Mouse (Mus musculus) right cerebral cortex, postnatal 14 days (tissue): ENCODE measurements at regions not wholly inside any gene's neighbourhood (a gene's known extent, or its start where the extent isn't known, plus 50 kb on each side); places are given as distances from the start of the nearest gene placed in this dataset.

Experiments
- DNase-seq: peaks from one replicate; pipeline ENCODE4 v3.0.0; 2022

- DNase-seq: no peak
Measured at GRCm38 (mm10) chr16:25088649-25089019, 198.0 kb upstream of the Tprg start.

DNA sequence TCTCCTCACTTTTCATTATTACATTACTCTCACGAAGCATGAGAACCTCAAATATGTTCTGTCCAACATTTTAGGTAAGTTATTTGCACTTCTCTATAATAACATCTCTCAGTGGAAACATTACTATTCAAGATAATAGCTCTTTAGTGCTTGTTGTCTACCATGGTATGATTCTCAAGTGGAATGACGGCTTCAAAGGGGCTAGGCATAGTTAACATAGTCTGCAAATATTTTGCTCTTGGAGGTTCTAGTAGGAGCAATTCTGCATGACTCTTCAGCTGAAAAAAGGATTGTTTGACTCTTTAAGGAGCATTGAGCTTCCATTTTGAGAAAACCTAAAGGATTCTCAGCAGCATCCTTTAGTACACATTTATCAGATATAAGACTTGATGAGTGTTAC lies 182.5 kb upstream of the Tprg start:
- no peak for DNase-seq

DNA sequence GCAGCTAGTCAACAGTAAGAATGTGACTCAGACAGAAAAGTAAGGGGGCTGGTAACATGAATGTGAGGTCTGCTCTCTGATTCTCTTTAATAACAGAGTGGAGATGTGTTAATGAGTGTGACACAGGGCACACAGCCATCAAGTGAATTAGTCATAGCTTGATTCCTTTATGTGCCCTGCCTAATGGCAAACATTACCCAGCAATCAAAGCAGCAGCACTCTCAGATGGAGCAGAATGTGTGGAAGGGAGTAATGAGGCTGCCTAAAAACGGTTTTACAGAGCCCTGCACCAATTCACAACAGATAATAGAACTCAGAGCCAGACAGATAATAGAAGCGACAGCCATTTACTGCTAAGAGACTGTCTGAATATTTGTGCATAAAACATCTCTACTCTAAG lies 182.0 kb upstream of the Tprg start:
- no peak for DNase-seq

- DNase-seq: peak; percentile 8
Measured at GRCm38 (mm10) chr16:25140164-25140563, 146.5 kb upstream of the Tprg start.

DNA sequence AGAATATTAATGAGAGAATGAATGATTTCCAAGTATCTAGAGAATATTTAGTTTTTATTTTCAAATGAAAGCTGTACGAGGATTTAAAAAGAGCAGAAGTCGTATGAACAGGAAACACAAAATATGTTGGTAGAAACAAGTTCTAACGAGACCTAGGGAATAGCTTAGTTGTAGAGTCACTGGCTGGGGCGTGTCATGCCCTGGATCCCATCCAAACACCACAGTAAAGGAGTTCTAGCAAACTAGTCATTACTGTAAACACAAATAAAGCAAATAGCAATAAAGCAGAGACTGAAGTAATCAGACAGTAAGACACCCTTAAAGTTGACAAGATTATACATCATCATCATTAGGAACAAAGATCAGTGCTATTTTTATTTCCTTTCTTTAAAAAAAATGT lies 139.1 kb upstream of the Tprg start:
- DNase-seq: no peak

DNA sequence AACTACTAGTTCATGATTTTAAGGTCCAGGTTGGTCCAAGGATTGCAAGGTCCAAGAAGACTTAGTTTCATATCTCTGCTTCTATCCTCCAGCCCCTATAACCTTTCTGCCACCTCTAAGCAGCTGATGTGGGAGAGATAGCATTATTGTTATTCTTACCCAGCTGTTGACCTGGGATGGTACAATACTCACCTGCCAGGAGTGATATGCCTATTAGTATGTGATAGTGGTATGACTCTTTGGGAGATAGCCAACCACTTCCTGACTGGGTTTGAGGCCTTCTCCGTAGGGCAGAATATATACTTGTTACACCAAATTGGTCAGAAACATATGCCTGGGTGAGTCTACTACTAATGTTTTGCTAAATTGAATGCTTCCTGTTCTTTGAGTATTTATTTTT lies 137.4 kb upstream of the Tprg start:
- no peak for DNase-seq

DNA sequence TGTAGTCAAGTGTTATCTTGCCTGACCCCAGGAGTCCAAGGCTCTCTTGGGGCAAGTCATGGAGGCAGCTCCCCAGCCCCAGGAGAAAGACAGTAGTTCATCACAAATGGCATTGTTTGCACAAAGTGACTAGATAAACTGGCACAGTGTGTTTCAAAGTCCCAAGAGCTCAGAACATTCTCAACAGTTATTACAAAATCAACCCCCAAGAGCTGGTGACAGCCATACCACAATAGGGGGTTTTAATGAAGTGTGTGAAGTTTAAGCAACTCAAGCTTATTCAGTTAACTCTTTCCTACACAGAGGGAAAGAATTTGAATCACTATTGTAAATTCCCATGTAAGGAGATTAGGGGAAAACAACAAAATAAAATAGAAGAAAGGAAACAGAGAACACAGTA lies 109.7 kb upstream of the Tprg start:
- no peak for DNase-seq

DNA sequence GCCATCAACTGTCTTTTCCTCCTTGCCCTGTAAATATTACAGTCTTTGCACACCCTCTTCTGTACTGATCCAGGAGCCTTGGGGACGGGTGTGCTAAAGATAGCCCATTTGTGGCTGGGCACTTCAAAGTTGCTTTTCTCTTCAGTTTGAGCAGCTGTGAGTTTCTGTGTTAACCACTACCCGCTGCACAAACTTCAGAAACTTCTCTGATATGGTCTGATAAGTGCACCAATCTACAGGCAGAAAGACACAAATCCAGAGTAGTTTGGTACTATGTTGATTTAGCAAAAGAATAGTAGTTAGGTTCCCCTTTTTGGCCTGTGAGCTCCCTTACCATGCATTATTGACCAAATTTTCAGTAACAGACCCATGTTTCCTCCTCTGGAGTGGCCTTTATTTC lies 108.6 kb upstream of the Tprg start:
- DNase-seq: no peak

GRCm38 (mm10) chr16:25181939-25182338 lies 104.7 kb upstream of the Tprg start:
- DNase-seq: no peak

DNA sequence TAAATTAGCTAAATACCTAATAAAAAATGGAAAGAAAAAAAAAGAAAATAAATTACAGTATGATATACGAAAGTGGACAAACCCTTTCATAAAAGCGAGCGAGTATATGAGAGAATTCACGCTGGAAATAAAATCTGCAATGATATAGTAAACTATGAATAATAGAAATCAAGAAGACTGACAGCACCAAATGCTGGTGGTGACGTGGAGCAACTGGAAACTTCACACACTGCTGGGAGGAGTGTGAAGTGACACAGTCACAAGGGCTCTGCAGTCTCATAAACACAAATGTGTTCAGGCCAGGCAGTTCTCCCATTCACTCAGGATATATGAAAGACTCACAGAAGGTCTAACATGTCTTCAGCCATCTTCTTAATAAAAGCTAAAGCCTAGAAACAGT lies 89.5 kb upstream of the Tprg start:
- no peak for DNase-seq

DNA sequence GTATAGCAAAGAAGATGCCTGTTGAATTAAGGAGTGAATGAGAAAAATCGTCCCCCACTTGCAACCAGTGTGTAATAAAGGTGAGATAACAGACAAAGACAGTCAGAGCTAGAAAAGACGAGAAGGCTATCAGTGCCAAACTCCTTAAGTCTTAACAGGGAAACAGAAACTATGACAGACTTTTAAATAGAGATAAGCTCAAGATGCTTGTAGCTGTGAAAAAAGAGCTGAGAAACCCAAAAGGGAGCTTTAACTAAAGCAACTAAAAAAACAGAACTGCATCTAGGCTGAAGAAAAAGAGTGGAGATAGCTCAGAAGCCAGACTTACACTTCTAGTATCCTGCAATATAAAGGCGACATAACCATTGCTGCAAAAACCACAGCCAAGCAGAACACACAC lies 87.8 kb upstream of the Tprg start:
- no peak for DNase-seq

DNA sequence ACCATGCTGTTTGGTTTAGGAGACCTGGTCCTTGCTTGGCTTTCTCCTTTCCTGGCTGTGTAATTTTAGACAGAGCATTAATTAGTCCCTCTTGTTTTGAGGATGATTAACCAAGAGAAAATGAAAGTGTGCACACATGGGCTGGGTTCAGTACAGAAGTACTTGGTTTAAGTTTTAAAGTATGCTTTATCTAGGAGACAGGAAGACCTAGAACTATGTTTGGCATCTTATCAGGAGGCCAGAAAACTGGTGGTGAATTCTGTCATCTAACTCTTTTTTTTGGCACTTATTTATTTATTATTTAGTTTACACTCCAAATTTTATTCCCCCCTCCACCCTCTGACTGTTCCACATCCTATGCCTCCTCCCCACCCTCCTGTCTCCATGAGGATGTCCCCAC lies 86.6 kb upstream of the Tprg start:
- no peak for DNase-seq

DNA sequence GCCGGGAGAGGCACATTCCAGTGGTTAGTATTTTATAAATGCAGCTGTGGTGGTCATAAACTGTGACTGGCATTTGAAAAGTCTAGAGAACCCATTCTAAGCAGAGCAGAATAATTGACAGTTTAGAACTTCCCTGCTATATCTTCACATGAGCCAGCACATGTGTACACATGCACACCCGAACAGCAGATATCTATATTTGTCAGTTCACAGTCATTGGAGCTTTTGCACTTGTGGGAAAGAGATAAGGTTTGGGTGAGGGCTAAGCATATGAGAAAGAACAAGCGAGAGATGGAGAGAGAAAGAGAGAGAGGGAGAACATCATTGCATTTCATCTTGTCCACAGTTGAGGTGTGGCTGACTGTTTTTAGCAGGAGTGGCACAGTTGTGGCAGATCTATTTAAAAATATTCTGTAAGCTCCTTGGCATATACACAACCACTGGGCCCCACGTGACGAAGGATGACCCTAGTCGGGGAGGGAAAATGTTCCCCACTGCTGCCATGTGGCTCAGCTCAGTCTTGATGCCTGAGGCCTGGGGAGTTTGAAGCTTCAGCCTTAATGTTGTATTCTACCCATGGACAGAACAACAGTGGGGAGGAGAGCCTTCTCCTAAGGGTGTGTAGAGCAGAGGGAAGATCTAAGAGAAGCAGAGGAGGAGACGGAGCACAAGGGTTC lies 85.4 kb upstream of the Tprg start:
- DNase-seq: no peak

DNA sequence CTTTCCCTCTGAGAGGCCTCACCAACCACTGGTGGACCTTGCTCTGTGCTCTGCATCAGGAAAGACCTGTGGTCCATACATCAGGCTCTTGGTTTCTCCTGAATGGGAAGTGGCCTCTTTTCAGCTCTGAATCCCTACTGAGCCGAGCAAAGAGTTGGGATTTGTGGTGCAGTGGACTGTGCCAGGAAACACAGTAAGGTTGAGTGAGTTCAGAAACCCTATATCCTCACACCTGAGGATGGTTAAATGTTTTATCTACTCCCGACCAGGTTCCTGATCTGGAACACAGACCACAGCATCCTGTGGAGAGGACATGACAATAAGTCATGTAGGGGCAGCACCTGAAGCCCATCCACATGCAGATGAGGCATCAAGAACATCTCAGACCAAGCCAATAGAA lies 73.4 kb upstream of the Tprg start:
- DNase-seq: no peak

DNA sequence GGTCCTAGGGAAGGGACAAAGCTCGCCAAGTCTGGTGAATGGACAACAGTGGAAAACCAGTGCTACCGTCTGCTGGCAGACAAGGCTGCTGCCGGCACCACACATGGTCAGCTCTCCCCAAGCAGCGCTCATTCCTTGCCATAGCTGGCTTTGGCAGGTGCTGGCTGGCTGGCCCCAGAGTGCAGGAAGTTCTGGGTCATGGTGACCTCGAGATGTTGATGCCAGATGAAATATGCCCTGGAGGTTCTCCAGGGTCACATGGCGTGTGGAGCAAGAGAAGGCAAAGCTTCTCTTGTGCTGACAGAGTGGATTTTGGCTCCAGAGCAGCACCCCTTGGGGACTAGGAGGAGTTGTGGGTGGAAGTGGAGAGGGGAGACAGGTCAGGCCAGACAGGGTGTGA lies 66.1 kb upstream of the Tprg start:
- no peak for DNase-seq

DNA sequence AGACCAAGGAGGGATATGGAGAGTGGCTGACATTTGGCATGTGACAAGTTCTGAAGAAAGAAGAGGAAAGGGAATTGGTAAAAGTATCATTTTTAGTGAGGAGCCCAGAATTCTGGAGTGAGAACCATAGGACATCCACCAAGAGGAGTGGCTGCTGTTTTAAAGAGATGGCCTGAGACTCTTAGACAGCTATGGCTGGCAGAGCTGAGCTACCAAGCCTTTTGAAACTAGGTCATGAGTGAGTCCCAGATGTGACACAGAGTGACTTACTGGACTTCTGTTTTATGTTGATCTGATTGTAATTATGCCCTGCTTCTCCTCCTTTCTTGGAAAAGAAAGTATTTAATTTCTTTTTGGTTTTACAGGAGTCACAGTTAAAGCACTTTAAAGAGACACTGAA lies 61.8 kb upstream of the Tprg start:
- DNase-seq: no peak
